Mouse (Mus musculus): ENCODE data around the gene Gm4767.
"Not testable (repeated sequence)": the region's sequence is repeated elsewhere in the genome, so short reads cannot be mapped to it uniquely, and the experiment has no call there.

GRCm38 (mm10) chr10:81771404-81771777 lies 40.6 kb upstream of the Gm4767 start:
- not testable (repeated sequence) for TF ChIP-seq CTCF (IDR thresholded peaks at IDR 0.05; ENCODE audit: control insufficient read depth, insufficient read depth, insufficient replicate concordance, low read depth, low read length); POLR2A (IDR thresholded peaks at IDR 0.05; ENCODE audit: control insufficient read depth, low read depth, low read length)

All from testis, adult 2 months (tissue).